Mouse (Mus musculus) intestine, embryonic 16.5 days (tissue): ENCODE results near the gene Prkn. TPM values are rescaled to one million over a fixed set of nuclear protein-coding genes. Genes with fewer than 3 reads are reported as not detected.

Experiments used
- ATAC-seq: fragments of 200-750 bp; cut with Nextera tagmentation; 2 replicates; pipeline ENCODE4 v1.8.0; 2017; ENCODE audit warnings: moderate TSS enrichment, moderate library complexity
- H3K27ac ChIP-seq: fragments of 300-500 bp; sonication (generic); 2 replicates; pipeline ENCODE4 v1.5.1; 2014; ENCODE audit warnings: mild to moderate bottlenecking, low read length
- H3K27me3 ChIP-seq: fragments of 300-500 bp; sonication (generic); replicated peaks from 2 replicates; pipeline ENCODE4 v1.6.1; 2014; ENCODE audit warnings: low read length, control low read depth, mixed read lengths; ENCODE audit not compliant: control insufficient read depth, insufficient read depth
- H3K36me3 ChIP-seq: fragments of 300-500 bp; sonication (generic); 2 replicates; pipeline ENCODE4 v1.6.1; 2014; ENCODE audit warnings: low read length, control low read depth; ENCODE audit not compliant: control insufficient read depth, insufficient read depth
- H3K4me1 ChIP-seq: fragments of 300-500 bp; sonication (generic); 2 replicates; pipeline ENCODE4 v1.6.1; 2014; ENCODE audit warnings: low read length, control low read depth, mixed read lengths; ENCODE audit not compliant: control insufficient read depth, insufficient read depth
- H3K4me2 ChIP-seq: fragments of 300-500 bp; sonication (generic); 2 replicates; pipeline ENCODE4 v1.6.1; 2014; ENCODE audit warnings: low read depth, low read length, control low read depth
- H3K4me3 ChIP-seq: fragments of 300-500 bp; sonication (generic); 2 replicates; pipeline ENCODE4 v1.5.1; 2014; ENCODE audit warnings: mild to moderate bottlenecking, low read length
- H3K9ac ChIP-seq: fragments of 300-500 bp; sonication (generic); 2 replicates; pipeline ENCODE4 v1.6.1; 2014; ENCODE audit warnings: low read depth, low read length
- H3K9me3 ChIP-seq: fragments of 300-500 bp; sonication (generic); 2 replicates; pipeline ENCODE4 v1.6.1; 2016; ENCODE audit warnings: low read length, control low read depth; ENCODE audit not compliant: control insufficient read depth
- WGBS: fragments of 180-500 bp; shearing (Covaris S2); extraction: QIAGEN DNeasy Blood & Tissue Kit; methylation state at CpG from one replicate; pipeline ENCODE4 v1.1.7; 2014; 5-methylcytosine and 5-hydroxymethylcytosine counted together
- polyA plus RNA-seq: library from polyadenylated mRNA; unstranded; fragments of >200 nt; fragmentation: Nextera tagmentation; extraction: Ambion mirVana; gene quantifications from 2 replicates; pipeline ENCODE4 v1.2.1, GENCODE M21; 2015

Gene Prkn
- polyA plus RNA-seq, 1 experiment from 2014 or later: 1.3 TPM

DNA sequence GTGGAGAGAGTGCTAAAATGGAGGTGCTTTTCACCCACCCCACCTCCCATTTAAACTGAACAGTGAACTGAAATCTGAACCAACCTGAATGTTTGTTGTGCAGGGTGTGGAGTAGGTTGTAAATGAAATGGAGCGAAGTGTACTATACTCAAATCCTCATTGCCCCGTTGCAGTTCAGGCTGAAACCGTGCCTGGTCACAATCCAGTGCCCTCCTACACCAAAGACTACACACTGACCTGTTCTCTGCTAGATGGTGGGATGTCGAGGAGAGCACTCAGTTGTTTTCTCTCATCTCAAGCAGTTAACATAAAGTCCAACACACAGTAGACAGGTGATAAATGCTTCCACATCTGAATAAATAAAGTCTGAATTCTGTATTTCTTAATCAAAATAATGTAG, 574.1 kb downstream of the Prkn start:
- no peak for ATAC-seq
- Histone ChIP-seq H3K27me3 (no peaks in the 10 kb centered on the region), H3K9ac (no peak overlapping the region), H3K27ac (no peak overlapping the region), H3K36me3 (no peaks in the 10 kb centered on the region), H3K4me1 (no peaks in the 10 kb centered on the region), H3K4me2 (no peak overlapping the region), H3K4me3 (no peak overlapping the region), H3K9me3 (no peaks in the 10 kb centered on the region)
- WGBS: 54% methylated on average over 4 of the region's 4 CpGs

DNA sequence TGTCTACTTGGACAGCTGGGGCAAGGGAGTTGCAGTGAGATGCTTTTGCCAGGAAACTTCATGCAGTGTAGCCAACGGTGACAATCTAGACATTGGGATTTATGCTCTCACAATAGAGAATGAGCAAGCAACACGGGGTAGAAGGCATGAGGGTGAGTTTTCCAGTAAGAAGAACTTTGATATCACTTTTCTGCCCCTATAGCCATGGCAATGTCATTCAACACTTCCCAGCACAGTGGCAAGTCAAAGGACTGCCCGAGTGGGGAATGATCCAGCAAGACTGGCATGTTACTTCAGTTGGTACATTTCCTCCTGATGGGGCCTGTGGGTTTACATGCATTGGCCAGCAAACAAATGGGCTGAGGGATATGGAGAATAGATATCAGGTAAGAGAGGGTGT, 577.0 kb downstream of the Prkn start:
- Histone ChIP-seq H3K9ac (no peak overlapping the region), H3K4me1 (no peaks in the 10 kb centered on the region), H3K27me3 (no peaks in the 10 kb centered on the region), H3K4me3 (no peak overlapping the region), H3K4me2 (no peak overlapping the region), H3K9me3 (no peaks in the 10 kb centered on the region), H3K36me3 (no peaks in the 10 kb centered on the region), H3K27ac (no peak overlapping the region)
- ATAC-seq: no peak
- 80% methylated on average over 3 of the region's 3 CpGs for WGBS

- no peak overlapping the region for H3K4me2 ChIP-seq
- H3K4me1 ChIP-seq: no peaks in the 10 kb centered on the region
- H3K9me3 ChIP-seq: no peaks in the 10 kb centered on the region
- H3K27me3 ChIP-seq: no peaks in the 10 kb centered on the region
- WGBS: 87% methylated on average over 3 of the region's 3 CpGs
- no peak overlapping the region for H3K9ac ChIP-seq
- H3K27ac ChIP-seq: no peak overlapping the region
- H3K36me3 ChIP-seq: no peaks in the 10 kb centered on the region
- ATAC-seq: no peak
- no peak overlapping the region for H3K4me3 ChIP-seq
Observed at GRCm38 (mm10) chr17:11419484-11419883, 579.3 kb downstream of the Prkn start.

DNA sequence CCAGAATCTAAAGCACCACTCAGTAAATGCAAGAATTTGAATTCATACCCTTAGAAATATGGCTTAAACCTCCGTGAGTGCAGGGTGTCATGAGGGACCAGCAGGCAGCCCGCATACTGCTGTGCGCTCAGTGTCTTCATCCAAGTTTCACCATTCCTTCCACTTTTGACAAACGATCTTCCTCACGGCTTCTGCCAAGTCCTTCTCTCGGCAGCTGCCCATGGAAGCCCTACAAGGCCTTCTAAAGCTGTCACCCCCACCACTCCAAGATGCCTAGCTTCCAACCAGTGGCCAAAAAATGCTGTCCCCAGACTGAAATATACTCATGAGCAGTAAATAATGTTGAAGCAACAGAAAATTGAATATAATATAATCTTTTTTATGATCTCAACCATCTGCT, 580.7 kb downstream of the Prkn start:
- H3K9me3 ChIP-seq: no peaks in the 10 kb centered on the region
- WGBS: 71% methylated on average over 6 of the region's 6 CpGs

DNA sequence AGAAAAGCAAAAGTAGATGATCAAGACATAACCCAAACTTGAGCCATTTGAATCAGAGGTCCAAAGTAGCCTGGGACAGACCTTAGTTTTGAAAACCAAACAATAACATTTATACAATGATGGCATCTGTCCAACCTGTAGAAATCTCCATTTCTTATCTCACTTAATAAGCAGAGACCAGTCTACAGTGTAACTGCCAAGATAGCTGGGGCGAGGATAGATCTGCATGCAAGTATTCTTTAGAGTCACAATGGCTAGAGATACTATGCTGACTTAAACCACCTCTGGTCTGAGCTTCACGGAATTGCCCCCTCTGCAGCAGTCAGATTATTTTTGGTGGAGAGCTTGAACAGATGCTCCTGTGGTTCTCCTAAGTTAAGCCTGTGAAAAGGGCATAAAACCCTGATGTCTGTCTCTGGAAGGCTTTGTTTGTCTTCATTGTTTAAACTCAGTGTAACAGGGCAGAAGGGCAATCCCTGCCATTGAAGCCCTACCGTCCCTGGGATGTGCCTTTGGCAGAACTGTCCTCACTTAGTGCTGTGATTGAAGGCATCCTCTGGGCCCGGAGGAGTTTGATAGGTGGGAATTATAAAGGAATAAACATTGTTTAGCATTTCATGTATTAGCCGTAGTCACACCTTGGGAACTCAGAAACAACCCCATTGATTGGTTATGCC, 581.2 kb downstream of the Prkn start:
- H3K27ac ChIP-seq: no peak overlapping the region
- no peaks in the 10 kb centered on the region for H3K27me3 ChIP-seq
- WGBS: 31% methylated on average over 5 of the region's 5 CpGs
- no peak for ATAC-seq
- no peaks in the 10 kb centered on the region for H3K9me3 ChIP-seq
- no peak overlapping the region for H3K4me3 ChIP-seq
- H3K36me3 ChIP-seq: no peaks in the 10 kb centered on the region
- no peak overlapping the region for H3K4me2 ChIP-seq
- no peak overlapping the region for H3K9ac ChIP-seq
- H3K4me1 ChIP-seq: no peaks in the 10 kb centered on the region

More for the DNA sequence above, 580.7 kb downstream of the Prkn start:
- Histone ChIP-seq H3K4me1 (no peaks in the 10 kb centered on the region), H3K9ac (no peak overlapping the region), H3K4me2 (no peak overlapping the region), H3K27ac (no peak overlapping the region), H3K4me3 (no peak overlapping the region), H3K36me3 (no peaks in the 10 kb centered on the region), H3K27me3 (no peaks in the 10 kb centered on the region)
- no peak for ATAC-seq

GRCm38 (mm10) chr17:11431323-11431722, 591.1 kb downstream of the Prkn start:
- Histone ChIP-seq H3K4me3 (no peak overlapping the region), H3K27ac (no peak overlapping the region), H3K4me1 (no peaks in the 10 kb centered on the region), H3K27me3 (no peaks in the 10 kb centered on the region), H3K36me3 (no peaks in the 10 kb centered on the region), H3K9me3 (no peaks in the 10 kb centered on the region), H3K4me2 (no peak overlapping the region), H3K9ac (no peak overlapping the region)
- 88% methylated on average over 2 of the region's 2 CpGs for WGBS
- ATAC-seq: no peak

DNA sequence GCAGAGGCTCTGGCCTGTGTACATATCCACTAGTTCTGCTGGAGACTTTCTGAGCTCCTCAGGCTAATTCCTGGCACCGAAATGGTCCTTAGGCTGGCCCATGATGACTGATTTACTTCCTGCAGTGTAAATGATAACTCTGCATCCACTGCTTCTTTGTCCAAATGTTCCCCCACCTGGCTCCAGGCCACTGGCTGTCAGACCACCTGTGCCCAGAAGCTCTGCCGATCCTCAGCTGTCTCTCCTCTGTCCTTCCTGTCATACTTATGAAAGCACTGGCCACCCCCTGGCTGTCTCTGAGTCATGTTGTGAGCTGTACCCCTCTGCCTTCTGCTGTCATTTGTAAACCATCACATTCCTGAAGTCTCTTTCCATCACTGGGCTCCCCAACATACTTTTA, 592.4 kb downstream of the Prkn start:
- no peak for ATAC-seq
- 91% methylated on average over 2 of the region's 2 CpGs for WGBS
- H3K9ac ChIP-seq: no peak overlapping the region
- H3K4me1 ChIP-seq: no peaks in the 10 kb centered on the region
- no peaks in the 10 kb centered on the region for H3K9me3 ChIP-seq
- H3K36me3 ChIP-seq: no peaks in the 10 kb centered on the region
- no peak overlapping the region for H3K4me3 ChIP-seq
- H3K27ac ChIP-seq: no peak overlapping the region
- no peaks in the 10 kb centered on the region for H3K27me3 ChIP-seq
- H3K4me2 ChIP-seq: no peak overlapping the region

DNA sequence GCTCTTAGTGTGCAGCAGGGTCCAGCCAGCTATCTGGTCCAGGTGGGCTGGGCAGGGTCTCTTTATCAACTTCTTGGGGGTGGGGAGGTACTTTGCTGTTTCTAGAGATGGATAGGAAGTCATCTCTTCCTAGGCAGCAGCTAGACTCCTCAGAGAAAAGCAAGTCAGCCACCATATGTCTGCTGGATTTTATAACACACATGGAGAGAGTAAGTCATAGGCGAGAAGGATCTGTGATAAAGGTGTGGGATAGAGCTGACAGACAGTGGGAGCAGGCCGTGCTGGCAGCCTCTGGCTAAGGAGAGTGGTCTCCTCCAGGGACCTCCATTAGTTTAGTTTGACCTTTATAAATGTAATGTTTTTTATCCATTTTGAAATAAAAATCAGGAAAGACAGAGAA, 622.5 kb downstream of the Prkn start:
- no peak for ATAC-seq
- no peak overlapping the region for H3K9ac ChIP-seq
- no peaks in the 10 kb centered on the region for H3K27me3 ChIP-seq
- H3K9me3 ChIP-seq: no peaks in the 10 kb centered on the region
- no peak overlapping the region for H3K4me2 ChIP-seq
- WGBS: 81% methylated on average over 2 of the region's 2 CpGs
- no peak overlapping the region for H3K27ac ChIP-seq
- no peaks in the 10 kb centered on the region for H3K4me1 ChIP-seq
- H3K36me3 ChIP-seq: no peaks in the 10 kb centered on the region
- H3K4me3 ChIP-seq: no peak overlapping the region

DNA sequence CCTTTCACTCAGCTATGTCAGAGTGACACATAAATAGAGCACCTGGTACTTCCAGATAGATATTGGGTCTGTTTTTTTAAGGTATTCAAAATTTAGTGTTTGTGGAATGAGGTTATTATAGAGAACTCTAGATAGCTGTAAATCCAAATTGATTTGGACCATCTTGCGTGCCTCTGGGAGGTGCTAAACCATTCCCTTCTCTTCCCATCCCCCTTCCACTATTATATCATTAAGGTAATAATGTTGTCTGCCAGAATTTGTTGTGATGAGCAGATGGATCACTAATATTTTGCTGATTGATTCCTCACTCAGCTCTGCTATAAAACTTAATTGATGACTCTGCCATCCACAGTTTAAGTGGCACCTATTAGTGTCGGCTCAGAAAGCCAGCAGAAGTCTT, 625.9 kb downstream of the Prkn start:
- no peaks in the 10 kb centered on the region for H3K9me3 ChIP-seq
- H3K27ac ChIP-seq: no peak overlapping the region
- no peaks in the 10 kb centered on the region for H3K4me1 ChIP-seq
- H3K36me3 ChIP-seq: no peaks in the 10 kb centered on the region
- WGBS: 79% methylated on average over 2 of the region's 2 CpGs
- no peak for ATAC-seq
- no peak overlapping the region for H3K4me2 ChIP-seq
- no peak overlapping the region for H3K4me3 ChIP-seq
- H3K9ac ChIP-seq: no peak overlapping the region
- no peaks in the 10 kb centered on the region for H3K27me3 ChIP-seq

GRCm38 (mm10) chr17:11468624-11469023, 628.4 kb downstream of the Prkn start:
- no peaks in the 10 kb centered on the region for H3K4me1 ChIP-seq
- no peak overlapping the region for H3K27ac ChIP-seq
- no peak overlapping the region for H3K4me2 ChIP-seq
- WGBS: 91% methylated on average over 2 of the region's 2 CpGs
- no peak overlapping the region for H3K9ac ChIP-seq
- ATAC-seq: no peak
- no peaks in the 10 kb centered on the region for H3K27me3 ChIP-seq
- H3K9me3 ChIP-seq: no peaks in the 10 kb centered on the region
- no peak overlapping the region for H3K4me3 ChIP-seq
- no peaks in the 10 kb centered on the region for H3K36me3 ChIP-seq
